ENCODE assay signal across 22 mouse cellular contexts in the genomic region with DNA sequence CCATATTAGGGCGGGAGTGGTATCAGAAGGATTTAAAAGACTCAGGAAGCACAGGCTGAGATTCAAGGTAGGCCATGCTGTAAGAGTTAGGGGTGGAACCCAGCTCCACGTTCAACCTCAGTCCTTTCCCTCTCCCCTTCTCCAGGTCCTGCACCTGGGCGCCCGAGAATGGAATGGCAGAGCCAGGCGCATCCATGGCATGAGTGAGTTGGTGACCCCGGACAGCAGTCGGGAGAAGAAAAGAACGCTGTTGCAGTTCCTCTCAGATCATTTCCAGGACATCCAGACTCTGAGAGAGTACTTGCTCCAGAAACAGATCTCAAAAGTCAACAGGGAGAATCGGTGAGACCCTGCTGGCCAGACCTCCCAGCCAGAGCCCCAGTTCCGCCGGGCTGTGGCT. TPM values are rescaled to one million over a fixed set of nuclear protein-coding genes. Genes with fewer than 3 reads are reported as not detected.
A peak's percentile ranks its signal among the peaks of the same experiment; 100 is the strongest.
DNase-seq lines count a peak whose midpoint lies in the region; ATAC-seq and TF ChIP-seq lines count a peak whose summit lies in the region.
"Had no signal": no experiment of that assay in that cellular context is flagged by ENCODE, and none has a peak within 500 bp of the region (broad histone marks: within the 10 kb centered on the region; RNA-seq: fewer than 3 reads in every experiment).

No protein-coding gene starts in this region.

- intact Hi-C loops in heart, postnatal 36 days (cut with DNase I), result loop anchor here (2.0 kb wide), 1 partner anchor 38 kb away; the partner anchor contains the start of genes Bckdha and Exosc5

- H3K4me1 ChIP-seq in forebrain, embryonic 11.5 days (replicated peaks; ENCODE audit: control insufficient read depth, insufficient read depth, low read length), result no peaks in the 10 kb centered on the region
- H3K4me1 ChIP-seq in forebrain, postnatal 0 days (ENCODE audit: insufficient read depth), result no peaks in the 10 kb centered on the region
- peaks cover 17% of the 10 kb centered on the region for H3K4me1 ChIP-seq in heart, embryonic 10.5 days

- no peak for ATAC-seq in forebrain, embryonic 11.5 days (replicated peaks; ENCODE audit: low FRiP score)
- ATAC-seq in forebrain, postnatal 0 days, result no peak
- ATAC-seq: forebrain, embryonic 13.5 days; hindbrain, embryonic 16.5 days; inflammation-experienced regulatory T-cells, adult 6 months; intestine, postnatal 0 days had no signal

- 93% methylated on average over 11 of the region's 11 CpGs for WGBS in forebrain, embryonic 11.5 days
- 92% methylated on average over 11 of the region's 11 CpGs for WGBS in forebrain, postnatal 0 days
- WGBS in heart, embryonic 10.5 days, result 89% methylated on average over 11 of the region's 11 CpGs

- no peak for TF ChIP-seq CTCF in forebrain, postnatal 0 days (IDR thresholded peaks at IDR 0.05; ENCODE audit: low read depth)

- no peaks in the 10 kb centered on the region for H3K27me3 ChIP-seq in forebrain, embryonic 11.5 days (ENCODE audit: control insufficient read depth, insufficient read depth, low read length)
- H3K27me3 ChIP-seq in forebrain, postnatal 0 days (ENCODE audit: insufficient read depth, low read length), result no peaks in the 10 kb centered on the region
- no peaks in the 10 kb centered on the region for H3K27me3 ChIP-seq in heart, embryonic 10.5 days (ENCODE audit: insufficient read depth, poor library complexity, severe bottlenecking)
- H3K27me3 ChIP-seq: embryonic facial prominence, embryonic 13.5 days; heart, embryonic 12.5 days had no signal

- H3K27ac ChIP-seq in forebrain, embryonic 11.5 days (ENCODE audit: low read depth, low read length), result no peak overlapping the region
- H3K27ac ChIP-seq in forebrain, postnatal 0 days (ENCODE audit: low read depth, low read length), result no peak overlapping the region
- no peak overlapping the region for H3K27ac ChIP-seq in heart, embryonic 10.5 days
- H3K27ac ChIP-seq: embryonic facial prominence, embryonic 13.5 days; forebrain, embryonic 13.5 days; hindbrain, embryonic 12.5 days had no signal

- H3K36me3 ChIP-seq in forebrain, embryonic 11.5 days (ENCODE audit: control insufficient read depth, insufficient read depth, low read length), result no peaks in the 10 kb centered on the region
- peaks cover 27% of the 10 kb centered on the region for H3K36me3 ChIP-seq in forebrain, postnatal 0 days (ENCODE audit: insufficient read depth)
- peaks cover 47% of the 10 kb centered on the region for H3K36me3 ChIP-seq in heart, embryonic 10.5 days

- H3K4me2 ChIP-seq in forebrain, embryonic 11.5 days (ENCODE audit: low read depth, low read length, severe bottlenecking), result no peak overlapping the region
- H3K4me2 ChIP-seq in forebrain, postnatal 0 days (ENCODE audit: low read depth), result no peak overlapping the region
- H3K4me2 ChIP-seq: heart, embryonic 12.5 days had no signal

- no peak overlapping the region for H3K4me3 ChIP-seq in forebrain, embryonic 11.5 days (ENCODE audit: low read depth, low read length)
- H3K4me3 ChIP-seq in forebrain, postnatal 0 days (ENCODE audit: low read depth, low read length), result no peak overlapping the region
- no peak overlapping the region for H3K4me3 ChIP-seq in heart, embryonic 10.5 days
- H3K4me3 ChIP-seq: heart, embryonic 12.5 days; hindbrain, embryonic 12.5 days had no signal

- no peaks in the 10 kb centered on the region for H3K9me3 ChIP-seq in forebrain, embryonic 11.5 days (ENCODE audit: control insufficient read depth, low read length)
- H3K9me3 ChIP-seq in forebrain, postnatal 0 days (ENCODE audit: low read length), result no peaks in the 10 kb centered on the region
- no peaks in the 10 kb centered on the region for H3K9me3 ChIP-seq in heart, embryonic 10.5 days
- H3K9me3 ChIP-seq: embryonic facial prominence, embryonic 13.5 days; forebrain, embryonic 13.5 days; heart, embryonic 12.5 days; hindbrain, embryonic 12.5 days had no signal

- no peak overlapping the region for H3K9ac ChIP-seq in forebrain, embryonic 11.5 days (ENCODE audit: low read length)
- no peak overlapping the region for H3K9ac ChIP-seq in forebrain, postnatal 0 days
- H3K9ac ChIP-seq: embryonic facial prominence, embryonic 13.5 days; forebrain, embryonic 13.5 days; heart, embryonic 12.5 days; hindbrain, embryonic 12.5 days had no signal

- DNase-seq in forebrain, embryonic 11.5 days (ENCODE audit: low spot score), result peak; percentile 37
- no peak for DNase-seq in forebrain, postnatal 0 days
- peak; percentile 31 for DNase-seq in heart, embryonic 10.5 days (ENCODE audit: low spot score)
- no peak for DNase-seq in heart, postnatal 36 days
- peak; percentile 2 for DNase-seq in thymus, postnatal 14 days
- DNase-seq in thymus, postnatal 0 days (ENCODE audit: low spot score), result no peak
- no peak for DNase-seq in adrenal gland, adult (ENCODE audit: inconsistent age in 2 of 2, low spot score in 1 of 2)
- DNase-seq: adrenal gland, adult 8-10 months; adrenal gland, postnatal 36 days; cerebellum, adult 2 months; cerebellum, postnatal 36 days; kidney, adult 8-10 months had no signal

RNA-seq across cellular contexts. Expression of gene Dmac2, which starts 1.5 kb away (rescaled TPM):
- polyA plus RNA-seq in forebrain, embryonic 11.5 days (2014; fragmentation: Nextera tagmentation; extraction: Ambion mirVana), result 22.2 and 23.4 TPM in 2 replicates
- total RNA-seq in forebrain, postnatal 0 days (2014; rRNA removed), result 35.8 and 45.8 TPM in 2 replicates
- polyA plus RNA-seq in forebrain, postnatal 0 days (2015; fragmentation: Nextera tagmentation; extraction: Ambion mirVana), result 35.0 and 40.6 TPM in 2 replicates
- 48.9 and 54.6 TPM in 2 replicates for polyA plus RNA-seq in heart, embryonic 10.5 days (2016; fragmentation: Nextera tagmentation; extraction: Ambion mirVana)
- 10 to 100 TPM; 55.2 to 59.1 TPM for total RNA-seq in heart, postnatal 36 days (2021)
- 36.2 and 40.3 TPM in 2 replicates for polyA plus RNA-seq in thymus, postnatal 0 days (2015; fragmentation: Nextera tagmentation; extraction: Ambion mirVana)

RNA-seq across cellular contexts. Expression of gene Erich4, which starts 5.1 kb away (rescaled TPM):
- polyA plus RNA-seq in forebrain, embryonic 11.5 days (2014; fragmentation: Nextera tagmentation; extraction: Ambion mirVana), result not detected in 2 replicates
- not detected in 2 replicates for total RNA-seq in forebrain, postnatal 0 days (2014; rRNA removed)
- not detected in 2 replicates for polyA plus RNA-seq in forebrain, postnatal 0 days (2015; fragmentation: Nextera tagmentation; extraction: Ambion mirVana)
- polyA plus RNA-seq in heart, embryonic 10.5 days (2016; fragmentation: Nextera tagmentation; extraction: Ambion mirVana), result not detected in 2 replicates
- total RNA-seq in heart, postnatal 36 days (2021), result under 1 TPM; 0.30 to 0.56 TPM
- polyA plus RNA-seq in thymus, postnatal 0 days (2015; fragmentation: Nextera tagmentation; extraction: Ambion mirVana), result not detected in 2 replicates
- total RNA-seq: adrenal gland, adult 8-10 months; adrenal gland, postnatal 36 days; ES-E14; gastrocnemius, adult 8-10 months; granulocyte monocyte progenitor cell, adult 5-6 weeks had no signal
- polyA plus RNA-seq: embryonic facial prominence, embryonic 13.5 days; forebrain, embryonic 13.5 days; heart, embryonic 12.5 days; hindbrain, embryonic 12.5 days; hindbrain, embryonic 16.5 days; inflammation-experienced regulatory T-cells, adult 6 months had no signal

RNA-seq across cellular contexts. Expression of gene B3gnt8, which starts 5.7 kb away (rescaled TPM):
- polyA plus RNA-seq in forebrain, embryonic 11.5 days (2014; fragmentation: Nextera tagmentation; extraction: Ambion mirVana), result 0.29 and 0.99 TPM in 2 replicates
- total RNA-seq in forebrain, postnatal 0 days (2014; rRNA removed), result 0.31 and 0.95 TPM in 2 replicates
- polyA plus RNA-seq in forebrain, postnatal 0 days (2015; fragmentation: Nextera tagmentation; extraction: Ambion mirVana), result 1.0 and 1.3 TPM in 2 replicates
- polyA plus RNA-seq in heart, embryonic 10.5 days (2016; fragmentation: Nextera tagmentation; extraction: Ambion mirVana), result 5.2 and 5.4 TPM in 2 replicates
- 1 to 10 TPM; 2.6 to 4.6 TPM for total RNA-seq in heart, postnatal 36 days (2021)
- 13.1 and 13.4 TPM in 2 replicates for polyA plus RNA-seq in thymus, postnatal 0 days (2015; fragmentation: Nextera tagmentation; extraction: Ambion mirVana)

RNA-seq across cellular contexts. Expression of gene Bckdha, which starts 38.0 kb away (rescaled TPM):
- 30.5 and 38.0 TPM in 2 replicates for polyA plus RNA-seq in forebrain, embryonic 11.5 days (2014; fragmentation: Nextera tagmentation; extraction: Ambion mirVana)
- 55.7 and 55.9 TPM in 2 replicates for total RNA-seq in forebrain, postnatal 0 days (2014; rRNA removed)
- polyA plus RNA-seq in forebrain, postnatal 0 days (2015; fragmentation: Nextera tagmentation; extraction: Ambion mirVana), result 57.1 and 58.3 TPM in 2 replicates
- polyA plus RNA-seq in heart, embryonic 10.5 days (2016; fragmentation: Nextera tagmentation; extraction: Ambion mirVana), result 51.7 and 51.8 TPM in 2 replicates
- 100 to 1,000 TPM; 237 to 254 TPM for total RNA-seq in heart, postnatal 36 days (2021)
- polyA plus RNA-seq in thymus, postnatal 0 days (2015; fragmentation: Nextera tagmentation; extraction: Ambion mirVana), result 63.8 and 69.1 TPM in 2 replicates

RNA-seq across cellular contexts. Expression of gene Exosc5, which starts 38.2 kb away (rescaled TPM):
- 52.2 and 56.4 TPM in 2 replicates for polyA plus RNA-seq in forebrain, embryonic 11.5 days (2014; fragmentation: Nextera tagmentation; extraction: Ambion mirVana)
- 22.9 and 24.9 TPM in 2 replicates for total RNA-seq in forebrain, postnatal 0 days (2014; rRNA removed)
- 33.9 and 35.2 TPM in 2 replicates for polyA plus RNA-seq in forebrain, postnatal 0 days (2015; fragmentation: Nextera tagmentation; extraction: Ambion mirVana)
- 50.6 and 74.8 TPM in 2 replicates for polyA plus RNA-seq in heart, embryonic 10.5 days (2016; fragmentation: Nextera tagmentation; extraction: Ambion mirVana)
- total RNA-seq in heart, postnatal 36 days (2021), result 10 to 100 TPM; 16.0 to 18.9 TPM
- 146 and 147 TPM in 2 replicates for polyA plus RNA-seq in thymus, postnatal 0 days (2015; fragmentation: Nextera tagmentation; extraction: Ambion mirVana)

Comparison
In these comparisons a context has a peak if more than half of its experiments do, and no peak if none do; other contexts are left out.
1. DNase-seq: peak in forebrain, embryonic 11.5 days (single experiment), heart, embryonic 10.5 days (single experiment) and thymus, postnatal 14 days (single experiment); none in forebrain, postnatal 0 days (single experiment), heart, postnatal 36 days (0 of 2), thymus, postnatal 0 days (single experiment) and adrenal gland, adult (0 of 2).